Mouse (Mus musculus) cerebellum, adult 11-12 months (tissue): ENCODE data around the gene Pank3.
"Not testable (repeated sequence)": the region's sequence is repeated elsewhere in the genome, so short reads cannot be mapped to it uniquely, and the experiment has no call there.

Experiments used
- DNase-seq: peaks from one replicate; pipeline ENCODE4 v3.0.0; 2022

The Pank3 gene

DNA sequence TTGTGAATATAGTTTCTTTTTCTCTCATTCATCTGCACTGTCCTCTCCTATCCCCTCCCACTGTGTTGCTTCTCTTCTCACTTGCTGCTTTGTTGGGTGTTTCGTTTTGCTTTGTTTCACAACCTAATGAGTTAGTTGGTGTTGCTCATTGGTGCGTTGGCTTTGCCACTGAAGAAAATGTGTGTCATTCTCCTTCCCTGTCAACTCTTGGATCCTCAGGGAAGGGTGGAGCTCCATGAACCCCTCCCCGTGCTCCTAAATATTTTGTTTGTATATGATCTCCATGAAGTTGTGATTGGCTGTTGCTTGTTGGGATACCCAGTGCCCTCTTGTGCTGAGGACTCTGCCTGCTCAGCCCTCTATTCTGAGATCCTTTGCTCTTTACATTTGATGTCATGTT, 11.1 kb downstream of the Pank3 start:
- DNase-seq, result no peak

DNA sequence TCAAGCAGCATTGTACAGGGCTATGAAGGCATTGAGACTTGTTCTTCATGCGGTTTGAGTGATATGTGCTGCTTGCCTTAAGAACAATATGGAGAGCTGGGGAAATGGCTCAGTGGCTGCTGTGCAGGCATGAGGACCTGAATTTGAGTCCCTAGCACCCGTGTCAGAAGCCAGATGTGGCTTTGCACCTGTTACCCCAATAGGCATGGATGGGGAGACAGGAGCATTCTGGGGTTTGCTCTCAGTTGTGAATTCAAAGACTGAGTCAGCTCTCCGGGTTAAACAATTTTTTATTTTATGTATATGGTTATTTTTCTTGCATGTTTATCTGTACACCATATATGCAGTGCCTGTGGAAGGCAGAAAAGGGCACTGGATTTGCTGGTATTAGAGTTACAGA, 13.2 kb downstream of the Pank3 start:
- no peak for DNase-seq

DNA sequence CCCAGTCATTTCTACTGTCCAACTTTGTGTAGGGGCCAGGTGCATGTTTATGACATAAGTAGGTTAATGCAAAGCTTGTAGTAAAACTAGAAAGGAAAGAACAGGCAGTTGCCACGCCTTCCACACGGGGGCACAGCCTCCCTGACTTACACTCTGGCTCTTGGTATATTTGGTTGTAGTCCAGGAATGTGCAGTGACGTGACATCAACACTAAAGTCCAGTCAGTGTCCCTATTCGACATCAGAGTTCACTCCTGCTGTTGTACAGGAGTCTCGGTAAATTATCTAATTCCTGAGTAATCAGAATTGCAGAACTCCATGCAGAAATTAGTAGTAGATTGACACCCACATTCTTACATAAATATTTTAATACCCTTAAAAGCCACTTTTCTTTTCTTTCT, 13.8 kb downstream of the Pank3 start:
- DNase-seq, result no peak

DNA sequence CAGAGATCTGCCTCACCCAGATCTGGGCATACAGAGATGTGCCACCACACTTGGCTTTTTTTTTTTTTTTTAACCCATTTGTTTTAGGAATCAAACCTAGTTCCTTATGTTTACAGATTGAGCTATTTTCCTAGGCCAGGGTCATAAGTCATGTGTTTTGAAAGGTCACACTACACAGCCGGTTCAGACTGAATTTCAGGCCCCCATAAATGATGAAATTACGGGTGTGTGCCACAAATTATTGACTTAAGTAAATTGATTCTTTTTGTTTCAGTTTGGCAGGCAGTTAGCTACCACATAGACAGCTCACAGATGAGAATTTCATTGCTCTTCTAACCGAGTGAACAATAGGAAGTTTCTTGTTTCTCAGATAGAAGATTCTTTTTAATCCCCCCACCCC, 14.7 kb downstream of the Pank3 start:
- no peak for DNase-seq

DNA sequence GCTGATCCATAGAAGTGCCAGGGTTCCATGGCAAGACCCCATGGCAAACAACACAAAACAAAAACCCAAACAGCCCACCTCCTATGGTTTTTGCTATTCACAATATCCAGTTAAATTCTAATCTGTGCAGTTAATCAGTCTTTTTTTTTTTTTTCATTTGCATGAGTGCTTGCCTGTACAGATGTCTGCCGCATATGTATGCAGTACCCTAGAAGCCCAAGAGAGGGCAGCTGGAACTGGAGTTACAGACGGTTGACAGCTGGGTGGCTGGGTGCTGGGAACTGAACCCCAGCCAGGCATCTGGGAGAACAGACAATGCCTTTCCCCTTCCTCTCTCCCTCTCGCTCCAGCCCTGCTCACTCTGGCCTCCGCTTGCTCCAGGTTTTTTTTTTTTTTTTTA, 15.3 kb downstream of the Pank3 start:
- no peak for DNase-seq

DNA sequence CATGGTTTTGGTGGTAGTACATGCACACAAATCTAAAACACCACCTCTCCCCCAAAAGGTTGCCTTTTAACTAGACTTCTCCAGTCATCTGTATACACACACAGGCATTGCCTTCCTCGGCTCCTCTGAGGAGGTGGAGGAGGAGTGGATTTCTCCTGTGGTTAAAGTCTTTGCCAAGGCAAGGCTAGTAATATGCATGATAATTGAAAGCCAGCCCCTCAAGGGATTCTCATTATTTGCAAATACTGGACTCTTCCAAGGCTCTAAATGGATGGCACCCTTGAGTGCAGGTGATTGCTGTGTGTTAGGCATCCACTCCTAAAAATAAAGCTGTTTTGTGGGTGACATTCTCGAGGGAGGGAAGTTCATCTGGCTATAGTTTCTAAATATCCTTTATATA, 19.2 kb downstream of the Pank3 start:
- no peak for DNase-seq

DNA sequence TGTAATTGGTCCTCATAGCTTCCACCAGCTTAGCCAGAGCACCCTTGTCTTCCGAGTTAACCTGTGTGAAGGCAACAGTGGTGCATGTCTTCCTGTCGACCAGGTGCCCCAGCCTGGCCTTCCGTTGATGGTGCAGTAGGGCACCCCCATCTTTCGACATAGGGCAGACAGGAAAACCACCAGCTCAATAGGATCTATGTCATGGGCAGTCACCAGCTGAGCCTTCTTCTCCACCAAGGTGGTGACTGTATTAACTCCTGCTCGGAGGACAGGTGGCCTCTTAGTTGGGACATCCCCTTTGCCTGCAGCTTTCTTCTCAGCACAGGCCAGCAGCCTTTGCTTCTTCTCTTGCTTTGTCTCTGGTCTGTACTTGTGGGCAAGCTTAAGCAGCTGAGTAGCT, 23.5 kb downstream of the Pank3 start:
- DNase-seq, result not testable (repeated sequence)

DNA sequence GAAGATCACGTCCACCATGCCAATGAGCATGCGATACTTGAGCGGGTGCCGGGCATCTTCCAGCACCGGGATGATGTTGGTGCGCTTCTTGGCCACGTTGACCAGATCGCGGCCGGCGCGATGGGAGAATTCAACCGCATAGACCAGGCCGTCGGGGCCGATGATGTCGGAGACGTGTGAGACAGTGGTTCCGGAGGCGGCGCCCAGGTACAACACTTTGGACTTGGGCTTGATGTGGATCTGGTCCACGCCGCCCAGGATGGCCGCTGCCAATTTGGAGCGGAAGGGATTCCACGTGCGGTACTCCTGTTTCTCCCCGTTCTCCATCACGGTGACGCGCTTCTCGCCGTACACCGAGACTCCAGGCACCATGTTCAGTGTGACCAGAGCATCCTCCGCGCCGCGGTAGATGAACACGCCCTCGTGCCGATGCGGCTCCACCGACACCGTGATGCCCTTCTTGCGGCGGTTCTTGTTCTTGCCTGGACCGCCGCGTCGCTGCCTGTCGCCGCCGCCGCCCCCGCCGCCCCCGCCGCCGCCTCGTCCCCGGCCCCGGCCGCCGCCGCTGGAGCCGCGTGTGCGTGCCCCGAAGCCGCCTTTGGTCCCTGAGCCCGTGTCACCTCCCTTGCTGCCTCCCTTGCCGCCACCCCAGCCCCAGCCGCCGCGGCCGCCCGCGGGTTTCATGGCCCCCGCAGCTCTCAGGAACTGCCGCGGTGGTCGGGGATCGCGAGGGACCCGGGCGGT, 28.6 kb downstream of the Pank3 start:
- peak; percentile 51 for DNase-seq

DNA sequence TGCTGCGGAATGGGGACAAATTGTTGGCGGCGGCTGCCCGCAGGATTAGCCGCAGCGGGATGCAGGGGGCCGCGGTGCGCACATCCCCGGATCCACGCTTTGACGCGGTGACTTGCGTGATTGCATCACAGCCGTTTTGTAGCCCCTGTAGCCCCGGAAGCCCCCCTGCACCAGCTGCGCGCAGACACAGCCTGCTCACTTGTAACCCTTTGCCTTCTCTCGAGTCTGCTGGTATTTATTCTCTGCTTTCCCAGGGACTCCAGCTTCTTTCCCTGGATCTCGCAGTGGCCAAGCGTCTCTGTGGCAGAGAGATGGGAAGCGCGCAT, 29.2 kb downstream of the Pank3 start:
- peak; percentile 75 for DNase-seq

DNA sequence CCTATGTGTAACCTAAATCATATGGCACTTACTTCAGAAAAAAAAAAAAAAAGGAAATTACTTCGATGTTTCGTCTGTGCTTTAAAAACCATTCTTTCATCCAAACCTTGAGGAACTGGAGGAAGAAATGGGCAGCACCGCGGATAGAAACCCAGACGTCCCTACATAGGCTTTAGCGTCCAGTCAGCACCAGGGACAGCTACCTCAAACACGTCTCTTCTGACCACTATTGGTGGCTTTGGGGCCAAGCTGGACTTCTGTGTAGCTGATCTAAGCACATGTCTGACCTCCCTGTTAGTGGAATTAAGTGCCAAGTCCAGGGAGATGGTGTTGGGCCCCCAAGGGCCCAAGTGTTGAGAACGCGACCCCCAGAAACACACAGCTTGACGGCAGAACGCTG, 29.6 kb downstream of the Pank3 start, which contains the start of gene Fbll1:
Gene Fbll1 (minus strand): TSS at position 11 of the 400 bp plus-strand sequence.
- peak; percentile 29 for DNase-seq

DNA sequence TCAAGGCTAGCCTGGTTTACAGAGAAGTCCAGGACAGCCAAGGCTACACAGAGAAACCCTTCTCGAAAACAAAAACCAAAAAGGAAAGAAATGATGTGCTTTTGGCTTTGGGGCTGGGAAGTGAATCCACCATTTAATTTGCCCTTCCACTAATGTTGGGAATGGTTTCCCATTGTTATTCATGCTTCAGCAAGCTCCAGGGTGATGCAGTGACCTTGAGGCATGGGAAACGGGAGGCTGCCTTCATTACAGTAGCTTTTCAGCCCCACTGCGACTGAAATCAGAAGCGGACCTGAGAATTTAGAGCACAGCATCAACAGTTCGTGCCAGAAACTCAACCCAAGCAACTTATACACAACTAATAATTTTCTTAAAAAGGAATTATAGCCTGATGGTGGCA, 32.0 kb downstream of the Pank3 start:
- no peak for DNase-seq

DNA sequence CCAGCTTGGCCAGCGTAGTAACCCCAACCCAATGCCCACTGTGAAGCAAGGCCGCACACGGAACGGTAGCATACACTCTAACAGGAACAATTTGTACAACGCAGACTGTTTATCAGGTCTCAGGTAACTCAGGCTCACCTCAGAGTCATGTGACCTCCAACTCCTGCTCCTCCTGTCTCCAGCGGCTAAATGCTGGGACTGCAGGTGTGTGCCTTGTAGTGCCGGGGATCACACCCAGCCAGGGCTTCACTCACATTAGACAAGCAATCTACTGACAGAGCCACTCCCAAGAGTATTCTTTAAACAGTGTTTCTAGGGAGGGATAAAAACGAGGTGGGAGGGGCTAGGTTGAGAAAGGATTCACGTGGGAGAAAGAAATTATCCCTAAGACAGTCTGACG, 42.2 kb downstream of the Pank3 start:
- DNase-seq, result no peak

DNA sequence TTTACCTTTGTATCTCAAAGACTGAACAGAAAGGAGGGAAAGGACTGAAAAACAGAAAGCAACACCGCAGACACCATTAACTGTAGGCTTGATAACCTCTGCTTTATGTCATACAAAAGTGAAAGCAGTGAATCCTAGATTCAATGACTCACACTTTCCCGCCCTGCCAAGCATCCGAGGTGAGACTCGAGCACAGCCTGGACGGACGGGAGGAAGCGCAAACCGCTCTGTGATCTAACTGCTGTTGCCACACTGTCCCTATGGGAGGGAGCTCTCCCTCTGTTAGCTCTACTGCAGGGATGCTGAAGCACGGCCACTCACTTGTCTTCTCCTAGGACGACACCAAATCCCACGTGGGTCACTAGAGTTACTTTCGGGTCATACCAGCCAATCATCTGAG, 47.0 kb downstream of the Pank3 start:
- no peak for DNase-seq

DNA sequence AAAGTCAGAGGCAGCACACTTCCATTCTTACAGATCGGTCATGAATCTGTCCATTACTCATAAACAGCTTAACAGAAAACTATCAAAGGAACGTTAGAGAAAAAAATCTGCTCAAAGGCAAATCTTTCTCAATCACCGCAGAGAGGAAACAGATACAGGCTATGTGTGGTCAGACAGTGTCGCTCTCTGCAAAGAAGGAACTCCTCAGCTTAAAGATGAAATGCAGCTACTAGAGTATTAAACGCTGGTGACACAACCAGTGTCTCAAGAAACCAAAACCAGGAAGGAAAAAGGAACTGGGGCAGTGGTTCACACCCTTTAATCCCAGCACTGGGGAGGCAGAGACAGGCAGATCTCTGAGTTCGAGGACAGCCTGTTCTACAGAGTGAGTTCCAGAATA, 58.4 kb downstream of the Pank3 start:
- no peak for DNase-seq

DNA sequence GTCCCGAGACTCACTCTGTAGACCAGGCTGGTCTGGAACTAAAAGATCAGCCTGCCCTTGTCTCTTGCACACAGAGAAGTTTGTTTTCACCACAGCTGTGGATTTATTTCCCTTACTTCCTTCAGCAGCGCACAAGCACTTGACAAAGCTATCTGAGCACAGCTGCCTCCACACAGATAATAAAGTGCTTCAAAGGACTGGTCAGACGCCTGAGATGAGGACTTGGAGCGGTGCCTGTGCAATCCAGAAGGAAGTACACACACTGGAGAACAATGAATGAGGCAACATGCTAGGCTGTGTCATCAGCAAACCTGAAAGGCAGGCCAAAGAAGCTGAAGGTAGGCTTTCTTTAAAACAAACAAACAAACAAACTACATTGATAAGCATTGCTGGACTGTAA, 62.9 kb downstream of the Pank3 start:
- DNase-seq, result no peak

DNA sequence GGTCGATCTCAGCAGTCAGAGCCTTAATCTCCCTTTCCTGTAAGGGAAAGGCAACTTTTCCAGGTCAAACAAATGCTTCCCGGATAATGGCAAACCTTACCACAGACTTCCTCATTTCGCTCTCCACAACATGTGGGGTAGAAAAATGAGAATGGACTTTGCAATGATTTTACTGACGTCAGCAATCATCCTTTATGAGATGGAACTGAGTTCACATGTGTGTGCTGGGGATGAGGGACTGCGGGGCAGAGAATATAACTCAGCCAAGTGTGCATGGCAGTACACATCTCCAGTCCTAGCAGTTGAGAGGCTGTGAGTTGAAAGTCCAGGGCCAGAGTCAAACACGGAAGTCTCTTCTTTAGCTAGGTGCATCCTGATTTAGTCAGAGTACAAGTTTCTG, 64.0 kb downstream of the Pank3 start:
- no peak for DNase-seq

DNA sequence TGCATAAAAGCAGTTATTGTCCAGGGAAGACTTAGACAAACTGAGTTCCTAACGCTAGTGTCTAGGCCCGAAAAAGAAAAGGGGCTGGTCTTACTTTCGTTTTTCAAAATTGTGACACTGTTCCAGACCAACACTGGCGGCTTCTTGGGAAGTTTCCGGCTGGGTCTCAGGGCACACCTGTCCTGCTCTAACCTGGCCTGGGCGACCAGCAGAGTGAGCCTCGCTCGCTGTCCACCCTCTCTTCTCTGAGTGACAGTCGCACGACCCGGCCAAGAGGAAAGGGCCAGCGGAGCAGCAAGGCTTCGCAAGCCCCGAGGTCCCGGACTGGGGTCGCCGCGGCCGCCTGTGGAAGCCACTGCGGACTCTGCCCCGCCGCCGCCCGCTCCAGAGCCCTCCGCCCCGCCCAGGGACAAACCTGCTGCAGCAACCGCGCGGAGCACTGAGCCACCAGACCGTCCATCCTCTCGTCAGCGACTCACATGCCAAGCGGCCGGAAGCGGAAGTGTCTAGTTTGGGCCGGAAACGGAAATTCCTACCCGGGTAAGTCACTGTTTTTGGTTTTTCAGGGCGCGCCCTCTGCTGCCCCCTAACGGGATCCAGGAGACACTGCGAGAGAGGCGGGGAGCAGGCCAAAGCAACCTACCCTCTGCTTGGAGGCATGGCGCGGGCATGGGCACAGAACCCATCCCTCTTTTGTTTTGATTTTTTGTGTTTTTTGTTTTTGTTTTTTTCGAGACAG, 64.9 kb downstream of the Pank3 start, which contains the start of gene Rars:
Gene Rars (minus strand): TSS at position 485 of the 739 bp plus-strand sequence.
- peak; percentile 90 for DNase-seq

DNA sequence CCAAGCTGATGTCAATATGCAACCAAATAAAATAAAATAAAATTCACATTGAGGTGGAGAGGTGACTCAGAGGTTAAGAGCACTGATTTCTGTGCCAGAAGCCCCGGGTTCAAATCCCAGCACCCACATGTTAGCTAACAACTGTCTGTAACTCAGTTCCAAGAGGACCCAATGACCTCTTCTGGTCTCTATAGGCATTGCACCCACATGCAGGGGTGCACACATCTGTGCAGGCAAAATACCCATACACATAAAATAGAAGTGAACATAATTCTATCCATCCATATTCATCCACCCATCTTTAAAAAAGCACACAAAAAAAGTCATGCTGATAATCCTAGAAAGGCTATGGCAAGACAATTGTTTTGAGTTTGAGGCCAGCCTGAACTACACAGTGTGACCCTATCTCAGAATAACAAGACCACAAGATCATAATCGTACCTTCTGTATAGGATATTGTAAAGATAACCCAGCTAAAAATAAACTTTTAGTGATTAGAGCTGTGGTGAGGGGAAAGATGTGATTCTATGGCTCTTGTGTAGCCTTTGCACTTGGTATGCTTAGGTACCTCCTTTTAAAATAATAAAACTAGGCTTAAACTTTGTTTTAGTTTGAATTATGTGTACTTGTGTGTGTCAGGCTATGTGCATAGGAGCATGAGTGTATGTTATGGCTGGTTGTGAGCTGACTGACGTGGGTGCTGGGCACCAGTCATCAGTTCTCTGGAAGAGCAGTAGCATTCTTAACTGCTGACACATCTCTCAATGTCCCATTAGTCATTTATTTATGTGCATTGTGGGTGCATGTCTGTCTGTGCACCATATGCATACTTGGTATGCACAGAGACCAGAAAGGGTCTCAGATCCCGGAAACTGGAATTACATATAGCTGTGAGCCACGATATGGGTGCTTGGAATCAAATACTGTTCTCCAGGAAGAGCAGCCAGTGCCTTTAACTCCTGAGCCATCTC, 68.2 kb downstream of the Pank3 start:
- DNase-seq, result no peak

DNA sequence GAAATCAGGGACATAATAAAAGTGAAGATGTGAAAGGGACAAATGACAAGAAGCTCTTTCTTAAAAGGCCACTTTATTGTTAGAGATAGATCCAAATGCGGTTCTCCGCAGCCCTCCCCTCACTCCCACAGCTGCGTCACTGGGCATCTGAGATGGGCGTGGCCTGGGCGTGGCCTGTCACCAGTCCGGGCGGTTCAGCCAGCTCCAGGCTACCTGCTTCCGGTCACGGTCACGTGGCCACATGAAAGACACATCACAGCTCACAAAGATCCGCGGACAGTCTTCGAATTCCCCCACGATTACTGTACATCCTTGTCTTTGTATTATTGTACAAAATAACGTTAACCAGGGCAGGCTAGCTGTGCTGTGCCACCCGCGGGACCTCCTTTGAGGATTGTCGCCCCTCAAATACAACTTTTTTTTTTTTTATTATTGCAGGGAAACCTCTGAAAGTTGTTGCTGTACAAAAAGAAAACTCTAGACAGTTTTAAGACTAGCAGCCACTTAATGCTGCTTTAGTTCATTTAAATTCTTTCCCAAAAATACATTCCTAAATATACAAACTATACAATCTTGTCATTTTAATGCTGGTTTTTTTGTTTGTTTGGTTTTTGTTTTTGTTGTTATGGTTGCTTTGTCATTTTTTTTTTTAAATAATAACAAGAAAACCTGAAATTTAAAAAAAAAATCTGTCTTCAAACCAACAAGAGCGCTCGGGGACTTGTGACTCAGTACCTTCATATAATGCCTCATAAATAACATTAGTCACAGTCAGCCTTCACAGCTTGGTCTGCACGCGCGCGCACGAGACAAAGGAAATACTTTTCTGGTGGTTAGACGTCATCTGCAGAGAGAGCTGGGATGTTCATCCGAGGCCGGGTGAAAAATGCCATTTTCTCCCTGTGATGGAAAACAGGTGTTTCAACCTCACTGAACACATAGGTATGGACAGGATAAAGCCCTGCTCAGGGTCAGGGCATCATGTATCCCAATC, 69.4 kb downstream of the Pank3 start:
- peak; percentile 87 for DNase-seq

DNA sequence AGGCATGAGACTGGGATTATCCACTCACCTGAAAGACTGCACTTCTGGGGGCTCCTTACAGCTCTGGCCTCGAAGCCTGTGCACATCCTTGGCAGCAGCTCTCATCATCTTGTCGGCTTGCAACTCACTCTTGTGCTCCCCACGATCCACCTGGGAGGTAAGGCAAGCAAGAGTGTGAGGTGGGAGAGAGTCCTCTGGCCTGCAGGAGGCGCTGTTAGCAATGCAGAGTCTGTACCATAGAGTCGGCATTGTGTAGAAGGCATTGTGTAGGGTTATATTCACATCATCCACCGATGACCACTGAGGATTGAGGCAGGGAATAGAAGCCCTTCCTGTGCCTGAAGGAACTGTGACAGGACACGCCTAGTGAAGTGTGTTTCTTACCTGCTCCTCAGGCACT, 71.0 kb downstream of the Pank3 start:
- no peak for DNase-seq

DNA sequence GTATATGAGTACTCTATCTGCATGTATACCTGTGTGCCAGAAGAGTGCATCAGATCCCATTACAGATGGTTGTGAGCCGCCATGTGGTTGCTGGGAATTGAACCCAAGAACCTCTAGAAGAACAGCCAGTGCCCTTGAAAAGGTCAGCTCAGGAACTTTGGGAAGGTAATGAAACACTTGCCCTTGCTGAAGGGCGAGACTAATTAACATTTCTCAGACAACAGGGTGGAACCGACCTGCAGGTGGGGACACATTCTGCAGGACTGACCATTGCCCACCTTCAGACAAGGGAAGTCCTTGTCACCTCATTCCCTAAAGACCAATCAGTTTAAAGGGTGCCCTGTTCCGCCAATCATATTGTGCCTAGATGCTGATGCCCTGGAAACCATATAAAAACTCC, 71.5 kb downstream of the Pank3 start:
- DNase-seq, result not testable (repeated sequence)
